ENCODE assay signal across 8 mouse cellular contexts in genomic region chr6:136662063-136662462, GRCm38 (mm10). TPM values are rescaled to one million over a fixed set of nuclear protein-coding genes. Genes with fewer than 3 reads are reported as not detected.
DNase-seq lines count a peak whose midpoint lies in the region; ATAC-seq and TF ChIP-seq lines count a peak whose summit lies in the region.
"Had no signal": no experiment of that assay in that cellular context is flagged by ENCODE, and none has a peak within 500 bp of the region (broad histone marks: within the 10 kb centered on the region; RNA-seq: fewer than 3 reads in every experiment).

No protein-coding gene starts in this region.

- no peaks in the 10 kb centered on the region for H3K36me3 ChIP-seq in kidney, postnatal 0 days (ENCODE audit: insufficient read depth, low read length)
- no peaks in the 10 kb centered on the region for H3K36me3 ChIP-seq in embryonic facial prominence, embryonic 12.5 days
- H3K36me3 ChIP-seq in hindbrain, embryonic 15.5 days, result no peaks in the 10 kb centered on the region
- no peaks in the 10 kb centered on the region for H3K36me3 ChIP-seq in midbrain, embryonic 13.5 days

- peak overlapping the region; percentile 23; the same call in 1 of the 2 replicates for H3K4me3 ChIP-seq in kidney, postnatal 0 days (replicated peaks; ENCODE audit: low read depth, low read length)
- peak overlapping the region; percentile 37; the same call in 1 of the 2 replicates for H3K4me3 ChIP-seq in embryonic facial prominence, embryonic 12.5 days
- H3K4me3 ChIP-seq in hindbrain, embryonic 15.5 days, result no peak overlapping the region
- no peak overlapping the region for H3K4me3 ChIP-seq in midbrain, embryonic 13.5 days (replicated peaks)

- no peak for ATAC-seq in kidney, postnatal 0 days (replicated peaks; ENCODE audit: low FRiP score, low read depth)
- ATAC-seq in embryonic facial prominence, embryonic 12.5 days (ENCODE audit: insufficient number of reproducible peaks, insufficient read depth, low FRiP score, low TSS enrichment), result no peak
- ATAC-seq in hindbrain, embryonic 15.5 days (ENCODE audit: low FRiP score, low read depth), result no peak
- no peak for ATAC-seq in midbrain, embryonic 13.5 days

- no peaks in the 10 kb centered on the region for H3K9me3 ChIP-seq in kidney, postnatal 0 days (replicated peaks; ENCODE audit: low read length)
- no peaks in the 10 kb centered on the region for H3K9me3 ChIP-seq in embryonic facial prominence, embryonic 12.5 days
- H3K9me3 ChIP-seq in hindbrain, embryonic 15.5 days, result no peaks in the 10 kb centered on the region
- H3K9me3 ChIP-seq in midbrain, embryonic 13.5 days, result no peaks in the 10 kb centered on the region

- no peak overlapping the region for H3K27ac ChIP-seq in kidney, postnatal 0 days
- no peak overlapping the region for H3K27ac ChIP-seq in embryonic facial prominence, embryonic 12.5 days
- H3K27ac ChIP-seq in hindbrain, embryonic 15.5 days (replicated peaks), result no peak overlapping the region
- H3K27ac ChIP-seq in midbrain, embryonic 13.5 days, result no peak overlapping the region

- H3K9ac ChIP-seq in kidney, postnatal 0 days (ENCODE audit: low read depth, low read length), result no peak overlapping the region
- H3K9ac ChIP-seq in embryonic facial prominence, embryonic 12.5 days, result no peak overlapping the region
- no peak overlapping the region for H3K9ac ChIP-seq in hindbrain, embryonic 15.5 days
- H3K9ac ChIP-seq in midbrain, embryonic 13.5 days (replicated peaks), result no peak overlapping the region

- H3K4me1 ChIP-seq in kidney, postnatal 0 days (replicated peaks; ENCODE audit: insufficient read depth, low read length), result no peaks in the 10 kb centered on the region
- peaks cover 5% of the 10 kb centered on the region; the same call in 1 of the 2 replicates for H3K4me1 ChIP-seq in embryonic facial prominence, embryonic 12.5 days
- H3K4me1 ChIP-seq in hindbrain, embryonic 15.5 days (replicated peaks), result peaks cover 6% of the 10 kb centered on the region; the same call in 1 of the 2 replicates
- H3K4me1 ChIP-seq in midbrain, embryonic 13.5 days (replicated peaks), result peaks cover 8% of the 10 kb centered on the region

- 40% methylated on average over 11 of the region's 11 CpGs for WGBS in kidney, postnatal 0 days
- 20% methylated on average over 11 of the region's 11 CpGs for WGBS in embryonic facial prominence, embryonic 12.5 days
- 24% methylated on average over 11 of the region's 11 CpGs for WGBS in hindbrain, embryonic 15.5 days
- 24% methylated on average over 11 of the region's 11 CpGs for WGBS in midbrain, embryonic 13.5 days

- peak overlapping the region; percentile 57 for H3K4me2 ChIP-seq in kidney, postnatal 0 days (ENCODE audit: low read length)
- H3K4me2 ChIP-seq in embryonic facial prominence, embryonic 12.5 days (replicated peaks), result peak overlapping the region; percentile 76
- peak overlapping the region; percentile 52; the same call in 1 of the 2 replicates for H3K4me2 ChIP-seq in hindbrain, embryonic 15.5 days
- H3K4me2 ChIP-seq in midbrain, embryonic 13.5 days (replicated peaks), result peak overlapping the region; percentile 54

- no peak for DNase-seq in kidney, postnatal 0 days (ENCODE audit: low spot score)
- no peak for DNase-seq in kidney, postnatal 25 days
- DNase-seq in thymus, adult 18-20 months, result no peak
- no peak for DNase-seq in MN1 (ENCODE audit: low spot score)
- DNase-seq: cerebellum, adult 11 months had no signal

- H3K27me3 ChIP-seq in kidney, postnatal 0 days (ENCODE audit: insufficient read depth, low read length), result no peaks in the 10 kb centered on the region
- peaks cover 33% of the 10 kb centered on the region for H3K27me3 ChIP-seq in embryonic facial prominence, embryonic 12.5 days
- H3K27me3 ChIP-seq in hindbrain, embryonic 15.5 days, result peaks cover 27% of the 10 kb centered on the region
- H3K27me3 ChIP-seq in midbrain, embryonic 13.5 days, result peaks cover 33% of the 10 kb centered on the region

- no peak for TF ChIP-seq CTCF in kidney, postnatal 0 days (IDR thresholded peaks at IDR 0.05; ENCODE audit: low read depth)

RNA-seq across cellular contexts. Expression of gene Plbd1, which starts 0.3 kb away (rescaled TPM):
- 5.2 and 7.0 TPM in 2 replicates for polyA plus RNA-seq in kidney, postnatal 0 days (2015; fragmentation: Nextera tagmentation; extraction: Ambion mirVana)
- 2.2 and 2.5 TPM in 2 replicates for polyA plus RNA-seq in embryonic facial prominence, embryonic 12.5 days (2016; fragmentation: Nextera tagmentation; extraction: Ambion mirVana)
- 1.3 and 1.5 TPM in 2 replicates for polyA plus RNA-seq in hindbrain, embryonic 15.5 days (2015; fragmentation: Nextera tagmentation; extraction: Ambion mirVana)
- polyA plus RNA-seq in midbrain, embryonic 13.5 days (2015; fragmentation: Nextera tagmentation; extraction: Ambion mirVana), result 0.24 and 0.47 TPM in 2 replicates

Comparison
In these comparisons a context has a peak if more than half of its experiments do, and no peak if none do; other contexts are left out.
1. H3K4me3 ChIP-seq: peak in kidney, postnatal 0 days (single experiment) and embryonic facial prominence, embryonic 12.5 days (single experiment); none in hindbrain, embryonic 15.5 days (single experiment) and midbrain, embryonic 13.5 days (single experiment).
2. Peak in every context shown above with its lines, with median percentiles within 50 percentile points of each other: H3K4me2 ChIP-seq.